In the genomic region with DNA sequence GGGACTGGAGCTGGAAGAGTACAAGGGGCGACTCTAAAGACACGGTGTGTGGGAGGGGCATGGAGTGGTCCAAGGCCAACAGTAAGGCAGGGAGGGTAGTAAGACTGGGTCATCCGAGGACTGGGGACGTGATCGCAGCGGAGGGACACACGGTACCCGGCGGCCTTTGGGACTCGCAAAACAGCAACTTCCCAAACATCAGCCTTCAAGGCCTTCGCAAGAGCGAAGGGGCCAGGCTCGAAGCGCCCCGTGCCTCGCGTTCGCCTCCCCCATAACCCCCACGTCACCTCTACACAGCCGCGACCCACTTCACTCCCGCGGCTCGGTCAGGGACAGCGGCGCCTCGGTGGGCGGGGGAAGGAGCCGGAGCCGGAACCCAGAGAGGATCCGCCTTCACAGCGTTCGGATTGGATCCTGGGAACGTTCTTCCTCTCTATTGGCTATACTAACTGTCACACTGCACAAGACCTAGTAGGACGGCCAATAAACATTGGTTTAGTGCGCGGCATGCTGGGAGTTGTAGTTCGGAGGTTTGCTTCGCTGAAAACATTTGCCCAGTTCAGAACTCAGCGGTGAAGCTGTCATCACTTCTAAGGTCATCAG, we compare ENCODE assay signal across 8 mouse cellular contexts. TPM values are rescaled to one million over a fixed set of nuclear protein-coding genes. Genes with fewer than 3 reads are reported as not detected.
DNase-seq lines count a peak whose midpoint lies in the region; ATAC-seq and TF ChIP-seq lines count a peak whose summit lies in the region.

A gene (minus strand): TSS at position 345 of the 603 bp plus-strand sequence.

- H3K4me2 ChIP-seq in heart, embryonic 12.5 days, result peak within 1 kb of the TSS; percentile 88
- peak within 1 kb of the TSS; percentile 79 for H3K4me2 ChIP-seq in kidney, postnatal 0 days (ENCODE audit: low read length)
- peak within 1 kb of the TSS; percentile 98 for H3K4me2 ChIP-seq in liver, embryonic 11.5 days
- peak within 1 kb of the TSS; percentile 72 for H3K4me2 ChIP-seq in stomach, embryonic 14.5 days (replicated peaks; ENCODE audit: low read depth, low read length)

- H3K4me3 ChIP-seq in heart, embryonic 12.5 days, result peak within 1 kb of the TSS; percentile 89
- H3K4me3 ChIP-seq in kidney, postnatal 0 days (replicated peaks; ENCODE audit: low read depth, low read length), result peak within 1 kb of the TSS; percentile 68
- peak within 1 kb of the TSS; percentile 78 for H3K4me3 ChIP-seq in liver, embryonic 11.5 days (ENCODE audit: low read depth, low read length)
- peak within 1 kb of the TSS; percentile 63 for H3K4me3 ChIP-seq in stomach, embryonic 14.5 days (ENCODE audit: low read depth, low read length)

- no peaks in the 10 kb centered on the region for H3K9me3 ChIP-seq in heart, embryonic 12.5 days (replicated peaks)
- H3K9me3 ChIP-seq in kidney, postnatal 0 days (replicated peaks; ENCODE audit: low read length), result no peaks in the 10 kb centered on the region
- H3K9me3 ChIP-seq in liver, embryonic 11.5 days (ENCODE audit: control insufficient read depth, low read length), result no peaks in the 10 kb centered on the region
- H3K9me3 ChIP-seq in stomach, embryonic 14.5 days (ENCODE audit: control insufficient read depth, low read depth, low read length), result no peaks in the 10 kb centered on the region

- TF ChIP-seq CTCF in kidney, postnatal 0 days (IDR thresholded peaks at IDR 0.05; ENCODE audit: low read depth), result no peak

- under 1% methylated on average over 40 of the region's 40 CpGs for WGBS in heart, embryonic 12.5 days
- WGBS in kidney, postnatal 0 days, result under 1% methylated on average over 40 of the region's 40 CpGs
- WGBS in liver, embryonic 11.5 days, result under 1% methylated on average over 40 of the region's 40 CpGs
- under 1% methylated on average over 40 of the region's 40 CpGs for WGBS in stomach, embryonic 14.5 days

- peak; percentile 96 for DNase-seq in CD4-positive helper T cell, adult 2 months (ENCODE audit: low read depth, low spot score)
- peak; percentile 94 for DNase-seq in brain, embryonic 18.5 days (ENCODE audit: low read depth, low spot score)
- DNase-seq in kidney, postnatal 0 days (ENCODE audit: low spot score), result peak; percentile 99
- peak; percentile 88 for DNase-seq in liver, embryonic 11.5 days (ENCODE audit: low spot score)
- peak; percentile 96 for DNase-seq in naive thymus-derived CD4-positive, alpha-beta T cell, adult 2 months (ENCODE audit: low read depth)

- H3K9ac ChIP-seq in heart, embryonic 12.5 days, result peak within 1 kb of the TSS; percentile 92
- peak within 1 kb of the TSS; percentile 74 for H3K9ac ChIP-seq in kidney, postnatal 0 days (ENCODE audit: low read depth, low read length)
- peak within 1 kb of the TSS; percentile 85 for H3K9ac ChIP-seq in liver, embryonic 11.5 days (ENCODE audit: low read depth, low read length)
- H3K9ac ChIP-seq in stomach, embryonic 14.5 days (replicated peaks; ENCODE audit: low read depth, low read length), result peak within 1 kb of the TSS; percentile 78

- no peaks in the 10 kb centered on the region for H3K27me3 ChIP-seq in heart, embryonic 12.5 days (replicated peaks)
- H3K27me3 ChIP-seq in kidney, postnatal 0 days (ENCODE audit: insufficient read depth, low read length), result no peaks in the 10 kb centered on the region
- no peaks in the 10 kb centered on the region for H3K27me3 ChIP-seq in liver, embryonic 11.5 days (replicated peaks; ENCODE audit: control insufficient read depth, insufficient read depth, low read length)
- no peaks in the 10 kb centered on the region for H3K27me3 ChIP-seq in stomach, embryonic 14.5 days (ENCODE audit: control insufficient read depth, insufficient read depth, low read length)

- H3K27ac ChIP-seq in heart, embryonic 12.5 days (ENCODE audit: poor library complexity, severe bottlenecking), result peak within 1 kb of the TSS; percentile 70
- H3K27ac ChIP-seq in kidney, postnatal 0 days, result peak within 1 kb of the TSS; percentile 19
- no peak within 1 kb of the TSS for H3K27ac ChIP-seq in liver, embryonic 11.5 days (ENCODE audit: low read depth, low read length)
- no peak within 1 kb of the TSS for H3K27ac ChIP-seq in stomach, embryonic 14.5 days (ENCODE audit: low read length)

- peak; percentile 94 for ATAC-seq in erythroid progenitor cell, adult 5-6 weeks (replicated peaks; ENCODE audit: low FRiP score, poor library complexity, severe bottlenecking)
- peak; percentile 99 for ATAC-seq in heart, embryonic 12.5 days (ENCODE audit: insufficient number of reproducible peaks, low FRiP score)
- ATAC-seq in kidney, postnatal 0 days (replicated peaks; ENCODE audit: low FRiP score, low read depth), result peak; percentile 100
- peak; percentile 98 for ATAC-seq in liver, embryonic 11.5 days (replicated peaks; ENCODE audit: low FRiP score)
- ATAC-seq in stomach, embryonic 14.5 days (ENCODE audit: insufficient number of reproducible peaks, insufficient read depth, low FRiP score, low read depth), result peak; percentile 100

- peaks cover 27% of the 10 kb centered on the region for H3K4me1 ChIP-seq in heart, embryonic 12.5 days (replicated peaks)
- H3K4me1 ChIP-seq in kidney, postnatal 0 days (replicated peaks; ENCODE audit: insufficient read depth, low read length), result peaks cover 6% of the 10 kb centered on the region; the same call in 1 of the 2 replicates
- peaks cover 10% of the 10 kb centered on the region for H3K4me1 ChIP-seq in liver, embryonic 11.5 days (replicated peaks; ENCODE audit: control insufficient read depth, insufficient read depth, low read length)
- peaks cover 5% of the 10 kb centered on the region; the same call in 1 of the 2 replicates for H3K4me1 ChIP-seq in stomach, embryonic 14.5 days (ENCODE audit: control insufficient read depth, insufficient read depth, low read length)

- H3K36me3 ChIP-seq in heart, embryonic 12.5 days, result peaks cover 27% of the 10 kb centered on the region
- H3K36me3 ChIP-seq in kidney, postnatal 0 days (ENCODE audit: insufficient read depth, low read length), result peaks cover 9% of the 10 kb centered on the region; the same call in 1 of the 2 replicates
- peaks cover 13% of the 10 kb centered on the region for H3K36me3 ChIP-seq in liver, embryonic 11.5 days (ENCODE audit: control insufficient read depth, insufficient read depth, low read length)
- H3K36me3 ChIP-seq in stomach, embryonic 14.5 days (ENCODE audit: control insufficient read depth, insufficient read depth, low read length), result no peaks in the 10 kb centered on the region

RNA-seq across cellular contexts. Expression of the gene that starts here (rescaled TPM):
- 2.2 and 4.6 TPM in 2 replicates for total RNA-seq in erythroid progenitor cell, adult 5-6 weeks (2015; ENCODE audit: low replicate concordance)
- total RNA-seq in erythroid progenitor cell, adult 5-6 weeks (2017; ENCODE audit: low replicate concordance), result 2.2 and 8.5 TPM in 2 replicates
- 8.3 and 11.5 TPM in 2 replicates for polyA plus RNA-seq in heart, embryonic 12.5 days (2016; fragmentation: Nextera tagmentation; extraction: Ambion mirVana)
- 6.1 and 8.3 TPM in 2 replicates for polyA plus RNA-seq in kidney, postnatal 0 days (2015; fragmentation: Nextera tagmentation; extraction: Ambion mirVana)
- 5.4 and 8.1 TPM in 2 replicates for polyA plus RNA-seq in liver, embryonic 11.5 days (2014; fragmentation: Nextera tagmentation; extraction: Ambion mirVana)
- 7.0 and 8.5 TPM in 2 replicates for polyA plus RNA-seq in stomach, embryonic 14.5 days (2014; fragmentation: Nextera tagmentation; extraction: Ambion mirVana)

Comparison
In these comparisons a context has a peak if more than half of its experiments do, and no peak if none do; other contexts are left out.
1. H3K27ac ChIP-seq: peak in heart, embryonic 12.5 days (single experiment) and kidney, postnatal 0 days (single experiment); none in liver, embryonic 11.5 days (single experiment) and stomach, embryonic 14.5 days (single experiment).
2. Peak in every context shown above with its lines, with median percentiles within 50 percentile points of each other: DNase-seq, ATAC-seq, H3K4me2 ChIP-seq, H3K4me3 ChIP-seq and H3K9ac ChIP-seq.